Mouse (Mus musculus): ENCODE measurements around the gene Psmd1. TPM values are rescaled to one million over a fixed set of nuclear protein-coding genes. Genes with fewer than 3 reads are reported as not detected.

Psmd1 gene
- polyA plus RNA-seq, 1 experiment, result 88.9 TPM

DNA sequence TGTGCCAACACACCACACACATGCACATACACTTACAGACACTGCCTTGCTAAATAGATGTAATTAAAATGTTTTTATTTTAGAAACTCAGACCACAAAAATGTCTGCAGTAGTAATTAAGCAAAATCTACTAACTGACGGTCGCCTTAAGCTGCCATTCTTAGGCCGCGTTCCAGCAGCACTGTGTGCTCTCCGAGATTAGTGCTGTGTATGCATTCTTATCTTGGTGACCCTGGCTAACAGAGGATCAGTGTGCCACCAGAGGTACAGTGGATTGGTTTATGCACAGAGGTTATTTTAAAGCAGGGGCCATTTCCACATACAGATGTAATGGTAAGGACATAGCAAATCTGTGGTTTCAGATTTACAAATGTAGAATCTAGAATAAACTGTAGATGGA, 96.9 kb downstream of the Psmd1 start:
- Histone ChIP-seq H3K79me2 (ENCODE audit: control insufficient read depth, insufficient read depth) (peaks cover 3% of the 10 kb centered on the region), H3K79me3 (ENCODE audit: low read depth) (no peaks in the 10 kb centered on the region), H3K36me3 (ENCODE audit: control insufficient read depth, insufficient read depth) (peaks cover 18% of the 10 kb centered on the region), H3K4me3 (ENCODE audit: insufficient read depth, poor library complexity, severe bottlenecking) (no peak overlapping the region), H3ac (ENCODE audit: control insufficient read depth, insufficient read length, low read depth) (no peak overlapping the region), H3K27me3 (ENCODE audit: control insufficient read depth, insufficient read depth, insufficient read length) (no peaks in the 10 kb centered on the region)
- no peak for TF ChIP-seq MYOD1 (IDR thresholded peaks at IDR 0.05; ENCODE audit: control insufficient read depth, insufficient read length, low read depth)
- no peak for TF ChIP-seq FOSL1 (IDR thresholded peaks at IDR 0.05; ENCODE audit: insufficient read depth, low read length, poor library complexity, severe bottlenecking)
- no peak for TF ChIP-seq USF1 (IDR thresholded peaks at IDR 0.05; ENCODE audit: low read depth)
- no peak for TF ChIP-seq MYOG (IDR thresholded peaks at IDR 0.05; ENCODE audit: control insufficient read depth, extremely low read depth, insufficient read length)
- TF ChIP-seq CEBPB (IDR thresholded peaks at IDR 0.05; ENCODE audit: low read depth), result no peak
- TF ChIP-seq MAX (IDR thresholded peaks at IDR 0.05), result no peak
- TF ChIP-seq CTCF (IDR thresholded peaks at IDR 0.05; ENCODE audit: control insufficient read depth, insufficient read depth, insufficient read length), result no peak

- no peak for TF ChIP-seq MYOD1 (IDR thresholded peaks at IDR 0.05; ENCODE audit: control insufficient read depth, insufficient read length, low read depth)
- TF ChIP-seq USF1 (IDR thresholded peaks at IDR 0.05; ENCODE audit: low read depth), result no peak
- no peak for TF ChIP-seq CEBPB (IDR thresholded peaks at IDR 0.05; ENCODE audit: low read depth)
- TF ChIP-seq FOSL1 (IDR thresholded peaks at IDR 0.05; ENCODE audit: insufficient read depth, low read length, poor library complexity, severe bottlenecking), result no peak
- TF ChIP-seq CTCF (IDR thresholded peaks at IDR 0.05; ENCODE audit: control insufficient read depth, insufficient read depth, insufficient read length), result no peak
- no peak for TF ChIP-seq MAX (IDR thresholded peaks at IDR 0.05)
- TF ChIP-seq MYOG (IDR thresholded peaks at IDR 0.05; ENCODE audit: control insufficient read depth, extremely low read depth, insufficient read length), result no peak
- no peak overlapping the region for H3K4me3 ChIP-seq (ENCODE audit: insufficient read depth, poor library complexity, severe bottlenecking)
- no peak overlapping the region for H3ac ChIP-seq (ENCODE audit: control insufficient read depth, insufficient read length, low read depth)
- no peaks in the 10 kb centered on the region for H3K79me2 ChIP-seq (ENCODE audit: control insufficient read depth, insufficient read depth)
- peaks cover 16% of the 10 kb centered on the region for H3K36me3 ChIP-seq (ENCODE audit: control insufficient read depth, insufficient read depth)
- H3K79me3 ChIP-seq (ENCODE audit: low read depth), result no peaks in the 10 kb centered on the region
- no peaks in the 10 kb centered on the region for H3K27me3 ChIP-seq (ENCODE audit: control insufficient read depth, insufficient read depth, insufficient read length)
These were observed 110.4 kb downstream of the Psmd1 start for GRCm38 (mm10) chr1:86174602-86175001.

GRCm38 (mm10) chr1:86176066-86176465, 111.9 kb downstream of the Psmd1 start:
- Histone ChIP-seq H3K79me2 (ENCODE audit: control insufficient read depth, insufficient read depth) (no peaks in the 10 kb centered on the region), H3K79me3 (ENCODE audit: low read depth) (no peaks in the 10 kb centered on the region), H3ac (ENCODE audit: control insufficient read depth, insufficient read length, low read depth) (no peak overlapping the region), H3K36me3 (ENCODE audit: control insufficient read depth, insufficient read depth) (peaks cover 16% of the 10 kb centered on the region), H3K4me3 (ENCODE audit: insufficient read depth, poor library complexity, severe bottlenecking) (no peak overlapping the region), H3K27me3 (ENCODE audit: control insufficient read depth, insufficient read depth, insufficient read length) (no peaks in the 10 kb centered on the region)
- TF ChIP-seq CEBPB (IDR thresholded peaks at IDR 0.05; ENCODE audit: low read depth) (no peak), FOSL1 (IDR thresholded peaks at IDR 0.05; ENCODE audit: insufficient read depth, low read length, poor library complexity, severe bottlenecking) (no peak), MAX (IDR thresholded peaks at IDR 0.05) (no peak), USF1 (IDR thresholded peaks at IDR 0.05; ENCODE audit: low read depth) (no peak), CTCF (IDR thresholded peaks at IDR 0.05; ENCODE audit: control insufficient read depth, insufficient read depth, insufficient read length) (no peak), MYOD1 (IDR thresholded peaks at IDR 0.05; ENCODE audit: control insufficient read depth, insufficient read length, low read depth) (no peak), MYOG (IDR thresholded peaks at IDR 0.05; ENCODE audit: control insufficient read depth, extremely low read depth, insufficient read length) (no peak)

DNA sequence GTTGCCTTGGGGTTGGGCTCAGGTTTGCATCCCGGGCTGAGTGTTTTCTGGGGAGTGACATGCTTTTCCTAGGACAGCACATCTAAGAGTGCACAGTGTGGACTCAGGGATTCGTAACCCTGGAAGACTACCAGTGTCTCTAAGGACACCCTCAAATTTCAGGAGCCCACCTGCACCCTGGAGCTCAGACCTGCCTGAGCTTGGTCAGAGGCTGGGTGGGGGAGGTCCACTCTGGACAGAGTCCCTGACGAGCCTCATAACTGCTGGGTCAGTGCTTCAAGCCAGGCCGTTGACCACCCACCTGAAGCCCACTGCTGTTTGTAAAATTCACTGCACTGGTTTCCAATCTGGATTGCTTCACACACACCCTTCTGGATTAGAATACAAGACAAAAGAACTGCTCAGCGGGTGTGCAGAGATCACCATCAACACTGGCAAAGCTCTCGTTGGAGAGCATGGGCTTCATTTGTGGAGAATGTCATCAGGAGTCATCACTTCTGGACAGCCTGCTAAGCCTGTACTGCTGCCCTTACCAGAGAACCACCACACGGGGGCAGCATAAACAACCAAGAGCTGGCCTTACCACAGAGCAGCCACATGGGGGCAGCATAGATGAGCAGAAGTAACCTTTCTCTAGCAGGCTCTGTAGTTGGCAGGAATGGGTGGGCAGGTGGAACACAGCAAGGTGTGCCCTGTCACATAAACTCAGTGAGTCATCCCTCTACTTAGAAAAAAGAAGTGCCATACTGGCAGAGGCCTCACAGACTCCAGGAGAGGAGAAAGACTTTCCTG, 114.5 kb downstream of the Psmd1 start:
- Histone ChIP-seq H3K79me2 (ENCODE audit: control insufficient read depth, insufficient read depth) (no peaks in the 10 kb centered on the region), H3K36me3 (ENCODE audit: control insufficient read depth, insufficient read depth) (peaks cover 16% of the 10 kb centered on the region), H3K4me3 (ENCODE audit: insufficient read depth, poor library complexity, severe bottlenecking) (no peak overlapping the region), H3K27me3 (ENCODE audit: control insufficient read depth, insufficient read depth, insufficient read length) (no peaks in the 10 kb centered on the region), H3K79me3 (ENCODE audit: low read depth) (no peaks in the 10 kb centered on the region), H3ac (ENCODE audit: control insufficient read depth, insufficient read length, low read depth) (no peak overlapping the region)
- no peak for TF ChIP-seq MYOG (IDR thresholded peaks at IDR 0.05; ENCODE audit: control insufficient read depth, extremely low read depth, insufficient read length)
- TF ChIP-seq CTCF (IDR thresholded peaks at IDR 0.05; ENCODE audit: control insufficient read depth, insufficient read depth, insufficient read length), result peak; percentile 98

DNA sequence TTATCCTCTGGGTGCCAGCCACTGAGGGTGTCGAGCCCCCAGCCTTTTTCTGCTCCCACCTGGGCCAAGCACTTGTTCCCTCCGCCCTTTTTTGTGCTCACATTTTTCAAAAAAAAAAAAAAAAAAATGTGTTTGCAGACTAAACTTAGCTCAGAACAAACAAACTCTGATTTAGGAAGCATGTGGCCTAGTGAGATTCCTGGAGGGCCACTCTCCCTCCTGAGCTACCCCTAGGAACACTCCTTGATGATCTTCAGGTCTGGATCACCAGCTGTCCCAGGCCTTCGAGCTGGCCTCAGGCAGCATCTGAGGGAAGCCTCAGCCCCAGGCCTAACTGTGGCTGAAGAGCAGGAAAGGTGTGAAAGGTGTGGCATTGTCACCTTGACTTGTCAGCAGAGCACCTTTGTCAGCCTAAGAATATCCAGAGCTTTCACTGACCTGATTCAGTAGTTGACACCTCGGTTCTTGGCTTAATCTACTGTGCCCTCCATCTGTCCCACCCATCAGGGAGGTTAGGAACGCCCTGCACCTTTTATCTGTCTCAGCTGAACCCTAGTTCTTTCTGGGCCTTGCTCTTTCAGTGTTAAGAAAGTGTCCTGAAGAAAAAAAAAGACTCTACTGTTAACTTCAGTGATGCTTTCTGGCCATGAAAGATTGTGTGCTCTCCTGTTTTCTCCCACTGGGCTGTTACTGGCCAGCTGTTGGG, 118.0 kb downstream of the Psmd1 start:
- no peak for TF ChIP-seq CEBPB (IDR thresholded peaks at IDR 0.05; ENCODE audit: low read depth)
- no peaks in the 10 kb centered on the region for H3K79me2 ChIP-seq (ENCODE audit: control insufficient read depth, insufficient read depth)
- no peaks in the 10 kb centered on the region for H3K27me3 ChIP-seq (ENCODE audit: control insufficient read depth, insufficient read depth, insufficient read length)
- H3ac ChIP-seq (ENCODE audit: control insufficient read depth, insufficient read length, low read depth), result no peak overlapping the region
- no peaks in the 10 kb centered on the region for H3K79me3 ChIP-seq (ENCODE audit: low read depth)
- H3K4me3 ChIP-seq (ENCODE audit: insufficient read depth, poor library complexity, severe bottlenecking), result no peak overlapping the region
- peaks cover 4% of the 10 kb centered on the region for H3K36me3 ChIP-seq (ENCODE audit: control insufficient read depth, insufficient read depth)

All from C2C12 (cell line).